Mouse (Mus musculus) cerebellum, adult 2 months (tissue): ENCODE results near the gene Olfr231.

ENCODE experiments used
- CTCF ChIP-seq: fragments of 200-500 bp; IDR thresholded peaks from 2 replicates; pipeline ENCODE4 v1.5.1; 2011; ENCODE audit warnings: low read depth, mild to moderate bottlenecking, control low read depth, low read length, moderate library complexity, borderline replicate concordance; ENCODE audit not compliant: insufficient read depth
- POLR2A ChIP-seq: fragments of 200-500 bp; IDR thresholded peaks from 2 replicates; pipeline ENCODE4 v1.6.1; 2011; ENCODE audit warnings: low read length, control low read depth, borderline replicate concordance; ENCODE audit not compliant: insufficient read depth

GRCm38 (mm10) chr1:174131999-174132398, 11.0 kb upstream of the Olfr231 start:
- no peak for TF ChIP-seq CTCF
- no peak for TF ChIP-seq POLR2A
